ENCODE assay signal across 8 mouse cellular contexts in genomic region chr19:60837747-60838146, GRCm38 (mm10). TPM values are rescaled to one million over a fixed set of nuclear protein-coding genes. Genes with fewer than 3 reads are reported as not detected.
DNase-seq lines count a peak whose midpoint lies in the region; ATAC-seq and TF ChIP-seq lines count a peak whose summit lies in the region.

No protein-coding gene starts in this region.

- peak; percentile 93 for TF ChIP-seq CTCF in liver, embryonic 14.5 days (IDR thresholded peaks at IDR 0.05; ENCODE audit: low read depth)

- no peak for TF ChIP-seq EP300 in liver, embryonic 14.5 days (IDR thresholded peaks at IDR 0.05; ENCODE audit: low read depth)

- no peak overlapping the region for H3K4me3 ChIP-seq in liver, embryonic 14.5 days (ENCODE audit: insufficient read depth in 1 of 2, low read depth in 2 of 2, low read length in 2 of 2)

- H3K27ac ChIP-seq in liver, embryonic 14.5 days = no peak overlapping the region

- peaks cover 35% of the 10 kb centered on the region for H3K36me3 ChIP-seq in liver, embryonic 14.5 days (replicated peaks; ENCODE audit: control insufficient read depth, insufficient read depth, low read depth)

- 21% methylated on average over 1 of the region's 1 CpGs for WGBS in liver, embryonic 14.5 days (ENCODE audit: insufficient replicate concordance)

- no peak overlapping the region for H3K9ac ChIP-seq in liver, embryonic 14.5 days (replicated peaks)

- H3K4me1 ChIP-seq in liver, embryonic 14.5 days (replicated peaks; ENCODE audit: control insufficient read depth in 2 of 2, insufficient read depth in 2 of 2, low read length in 1 of 2) = peaks cover 3 to 5% of the 10 kb centered on the region in 2 experiments

- H3K9me3 ChIP-seq in liver, embryonic 14.5 days (ENCODE audit: control insufficient read depth, low read length) = no peaks in the 10 kb centered on the region

- H3K27me3 ChIP-seq in liver, embryonic 14.5 days (ENCODE audit: control insufficient read depth, insufficient read depth, low read length) = no peaks in the 10 kb centered on the region

- ATAC-seq in liver, embryonic 14.5 days (ENCODE audit: insufficient read depth) = peak; percentile 63; the same call in 1 of the 2 replicates

- H3K4me2 ChIP-seq in liver, embryonic 14.5 days (ENCODE audit: low read depth) = no peak overlapping the region

- DNase-seq in 416B (ENCODE audit: low read depth) = peak; percentile 81
- peak; percentile 73 for DNase-seq in T-cell, adult 2 months (ENCODE audit: low spot score)
- DNase-seq in cerebellum, postnatal 14 days = peak; percentile 73 to 84
- DNase-seq in gastrocnemius, postnatal 10 days = peak; percentile 72
- DNase-seq in kidney, postnatal 14 days = peak; percentile 69
- peak; percentile 65 to 70 (median 66) for DNase-seq in liver, embryonic 14.5 days (ENCODE audit: low read depth in 3 of 3, low spot score in 3 of 3)
- DNase-seq in ovary, postnatal 14 days (ENCODE audit: low spot score) = peak; percentile 52
- peak; percentile 52 to 87 for DNase-seq in thymus, postnatal 10 days (ENCODE audit: low spot score in 2 of 2)

RNA-seq across cellular contexts. Expression of gene Sfxn4, which starts 23.5 kb away (rescaled TPM):
- total RNA-seq in gastrocnemius, postnatal 10 days (2021) = 1 to 10 TPM; 1.9 to 2.8 TPM
- polyA plus RNA-seq in liver, embryonic 14.5 days (2012; rRNA removed) = 0.90 and 0.98 TPM in 2 replicates
- 0.94 and 1.2 TPM in 2 replicates for polyA plus RNA-seq in liver, embryonic 14.5 days (2014; fragmentation: Nextera tagmentation; extraction: Ambion mirVana)

RNA-seq across cellular contexts. Expression of gene Fam45a, which starts 26.4 kb away (rescaled TPM):
- total RNA-seq in gastrocnemius, postnatal 10 days (2021) = 10 to 100 TPM; 15.2 to 20.1 TPM
- 8.5 and 11.8 TPM in 2 replicates for polyA plus RNA-seq in liver, embryonic 14.5 days (2012; rRNA removed)
- polyA plus RNA-seq in liver, embryonic 14.5 days (2014; fragmentation: Nextera tagmentation; extraction: Ambion mirVana) = 25.7 and 29.3 TPM in 2 replicates

RNA-seq across cellular contexts. Expression of gene Prdx3, which starts 36.6 kb away (rescaled TPM):
- total RNA-seq in gastrocnemius, postnatal 10 days (2021) = 100 to 1,000 TPM; 136 to 154 TPM
- polyA plus RNA-seq in liver, embryonic 14.5 days (2012; rRNA removed) = 152 and 217 TPM in 2 replicates
- 401 and 411 TPM in 2 replicates for polyA plus RNA-seq in liver, embryonic 14.5 days (2014; fragmentation: Nextera tagmentation; extraction: Ambion mirVana)

RNA-seq across cellular contexts. Expression of gene Eif3a, which starts 47.3 kb away (rescaled TPM):
- total RNA-seq in gastrocnemius, postnatal 10 days (2021) = 100 to 1,000 TPM in 1 of 2 experiments, 10 to 100 TPM in 1; 96.2 to 105 TPM
- 37.6 and 96.1 TPM in 2 replicates for polyA plus RNA-seq in liver, embryonic 14.5 days (2012; rRNA removed)
- 95.1 and 103 TPM in 2 replicates for polyA plus RNA-seq in liver, embryonic 14.5 days (2014; fragmentation: Nextera tagmentation; extraction: Ambion mirVana)

RNA-seq across cellular contexts. Expression of gene Grk5, which starts 51.8 kb away (rescaled TPM):
- 1 to 10 TPM; 6.8 to 9.7 TPM for total RNA-seq in gastrocnemius, postnatal 10 days (2021)
- polyA plus RNA-seq in liver, embryonic 14.5 days (2012; rRNA removed) = 0.64 and 0.84 TPM in 2 replicates
- polyA plus RNA-seq in liver, embryonic 14.5 days (2014; fragmentation: Nextera tagmentation; extraction: Ambion mirVana) = 0.50 and 0.59 TPM in 2 replicates
